Mouse (Mus musculus): Measurements from ENCODE around the gene Ksr1.

The Ksr1 gene

GRCm38 (mm10) chr11:79122556-79122955, 23.7 kb downstream of the Ksr1 start:
- no peak for DNase-seq (ENCODE audit: low spot score in 2 of 2)

GRCm38 (mm10) chr11:79120087-79120486, 26.1 kb downstream of the Ksr1 start:
- no peak for DNase-seq (ENCODE audit: low spot score in 2 of 2)

- DNase-seq (ENCODE audit: low spot score in 2 of 2) = no peak
These were observed 27.3 kb downstream of the Ksr1 start for GRCm38 (mm10) chr11:79118918-79119377.

GRCm38 (mm10) chr11:79116665-79117064, 29.5 kb downstream of the Ksr1 start:
- no peak for DNase-seq (ENCODE audit: low spot score in 2 of 2)

- no peak for DNase-seq (ENCODE audit: low spot score in 2 of 2)
These were observed 30.5 kb downstream of the Ksr1 start for GRCm38 (mm10) chr11:79115659-79116058.

GRCm38 (mm10) chr11:79114061-79114460, 32.1 kb downstream of the Ksr1 start:
- no peak for DNase-seq (ENCODE audit: low spot score in 2 of 2)

- no peak for DNase-seq (ENCODE audit: low spot score in 2 of 2)
These were observed 32.8 kb downstream of the Ksr1 start for GRCm38 (mm10) chr11:79113397-79113796.

GRCm38 (mm10) chr11:79112559-79113302, 33.5 kb downstream of the Ksr1 start:
- DNase-seq (ENCODE audit: low spot score in 2 of 2) = peak; percentile 35 to 40

- DNase-seq (ENCODE audit: low spot score in 2 of 2) = no peak
These were observed 34.2 kb downstream of the Ksr1 start for GRCm38 (mm10) chr11:79111864-79112558.

- DNase-seq (ENCODE audit: low spot score in 2 of 2) = no peak
These were observed 35.8 kb downstream of the Ksr1 start for GRCm38 (mm10) chr11:79110446-79110845.

GRCm38 (mm10) chr11:79107934-79108333, 38.3 kb downstream of the Ksr1 start:
- DNase-seq (ENCODE audit: low spot score in 2 of 2) = no peak

- DNase-seq (ENCODE audit: low spot score in 2 of 2) = no peak
These were observed 41.2 kb downstream of the Ksr1 start for GRCm38 (mm10) chr11:79104998-79105397.

GRCm38 (mm10) chr11:79104538-79104937, 41.7 kb downstream of the Ksr1 start:
- DNase-seq (ENCODE audit: low spot score in 2 of 2) = no peak

GRCm38 (mm10) chr11:79104096-79104495, 42.1 kb downstream of the Ksr1 start:
- DNase-seq (ENCODE audit: low spot score in 2 of 2) = no peak

- no peak for DNase-seq (ENCODE audit: low spot score in 2 of 2)
These were observed 42.7 kb downstream of the Ksr1 start for GRCm38 (mm10) chr11:79103461-79103869.

GRCm38 (mm10) chr11:79102280-79102679, 43.9 kb downstream of the Ksr1 start:
- no peak for DNase-seq (ENCODE audit: low spot score in 2 of 2)

GRCm38 (mm10) chr11:79101568-79101967, 44.6 kb downstream of the Ksr1 start:
- no peak for DNase-seq (ENCODE audit: low spot score in 2 of 2)

- no peak for DNase-seq (ENCODE audit: low spot score in 2 of 2)
These were observed 47.2 kb downstream of the Ksr1 start for GRCm38 (mm10) chr11:79099032-79099431.

GRCm38 (mm10) chr11:79097736-79098135, 48.5 kb downstream of the Ksr1 start:
- no peak for DNase-seq (ENCODE audit: low spot score in 2 of 2)

- DNase-seq (ENCODE audit: low spot score in 2 of 2) = no peak
These were observed 49.5 kb downstream of the Ksr1 start for GRCm38 (mm10) chr11:79096673-79097072.

GRCm38 (mm10) chr11:79095713-79096112, 50.5 kb downstream of the Ksr1 start:
- DNase-seq (ENCODE audit: low spot score in 2 of 2) = no peak

- DNase-seq (ENCODE audit: low spot score in 2 of 2) = peak in 1 of 2 experiments; percentile 66
These were observed 51.5 kb downstream of the Ksr1 start for GRCm38 (mm10) chr11:79094727-79095126.
